Mouse (Mus musculus) kidney, embryonic 16.5 days (tissue): Measurements from ENCODE around the gene Fars2. TPM values are rescaled to one million over a fixed set of nuclear protein-coding genes. Genes with fewer than 3 reads are reported as not detected.

Experiments used
- ATAC-seq: fragments of 200-750 bp; cut with Nextera tagmentation; 2 replicates; pipeline ENCODE4 v1.8.0; 2017; ENCODE audit warnings: moderate TSS enrichment; ENCODE audit not compliant: low FRiP score, low TSS enrichment
- H3K27ac ChIP-seq: fragments of 300-500 bp; sonication (generic); 2 replicates; pipeline ENCODE4 v1.5.1; 2014; ENCODE audit warnings: low read length
- H3K27me3 ChIP-seq: fragments of 300-500 bp; sonication (generic); 2 replicates; pipeline ENCODE4 v1.6.1; 2014; ENCODE audit warnings: low read length, control low read depth, mixed read lengths; ENCODE audit not compliant: insufficient read depth
- H3K36me3 ChIP-seq: fragments of 300-500 bp; sonication (generic); 2 replicates; pipeline ENCODE4 v1.6.1; 2014; ENCODE audit warnings: low read length, control low read depth, mixed read lengths; ENCODE audit not compliant: insufficient read depth
- H3K4me1 ChIP-seq: fragments of 300-500 bp; sonication (generic); 2 replicates; pipeline ENCODE4 v1.6.1; 2014; ENCODE audit warnings: low read length, control low read depth, mixed read lengths; ENCODE audit not compliant: insufficient read depth
- H3K4me2 ChIP-seq: fragments of 300-500 bp; sonication (generic); replicated peaks from 2 replicates; pipeline ENCODE4 v1.6.1; 2014; ENCODE audit warnings: low read depth, low read length
- H3K4me3 ChIP-seq: fragments of 300-500 bp; sonication (generic); 2 replicates; pipeline ENCODE4 v1.5.1; 2014; ENCODE audit warnings: mild to moderate bottlenecking, low read length
- H3K9ac ChIP-seq: fragments of 300-500 bp; sonication (generic); replicated peaks from 2 replicates; pipeline ENCODE4 v1.6.1; 2014; ENCODE audit warnings: low read length
- H3K9me3 ChIP-seq: fragments of 300-500 bp; sonication (generic); 2 replicates; pipeline ENCODE4 v1.6.1; 2016; ENCODE audit warnings: low read length, control low read depth
- WGBS: fragments of 180-500 bp; shearing (Covaris S2); extraction: QIAGEN DNeasy Blood & Tissue Kit; methylation state at CpG from one replicate; pipeline ENCODE4 v1.1.7; 2014; 5-methylcytosine and 5-hydroxymethylcytosine counted together
- polyA plus RNA-seq: library from polyadenylated mRNA; unstranded; fragments of >200 nt; fragmentation: Nextera tagmentation; extraction: Ambion mirVana; gene quantifications from 2 replicates; pipeline ENCODE4 v1.2.1, GENCODE M21; 2015

Gene Fars2
- polyA plus RNA-seq, 1 experiment from 2014 or later, result 48.6 TPM

DNA sequence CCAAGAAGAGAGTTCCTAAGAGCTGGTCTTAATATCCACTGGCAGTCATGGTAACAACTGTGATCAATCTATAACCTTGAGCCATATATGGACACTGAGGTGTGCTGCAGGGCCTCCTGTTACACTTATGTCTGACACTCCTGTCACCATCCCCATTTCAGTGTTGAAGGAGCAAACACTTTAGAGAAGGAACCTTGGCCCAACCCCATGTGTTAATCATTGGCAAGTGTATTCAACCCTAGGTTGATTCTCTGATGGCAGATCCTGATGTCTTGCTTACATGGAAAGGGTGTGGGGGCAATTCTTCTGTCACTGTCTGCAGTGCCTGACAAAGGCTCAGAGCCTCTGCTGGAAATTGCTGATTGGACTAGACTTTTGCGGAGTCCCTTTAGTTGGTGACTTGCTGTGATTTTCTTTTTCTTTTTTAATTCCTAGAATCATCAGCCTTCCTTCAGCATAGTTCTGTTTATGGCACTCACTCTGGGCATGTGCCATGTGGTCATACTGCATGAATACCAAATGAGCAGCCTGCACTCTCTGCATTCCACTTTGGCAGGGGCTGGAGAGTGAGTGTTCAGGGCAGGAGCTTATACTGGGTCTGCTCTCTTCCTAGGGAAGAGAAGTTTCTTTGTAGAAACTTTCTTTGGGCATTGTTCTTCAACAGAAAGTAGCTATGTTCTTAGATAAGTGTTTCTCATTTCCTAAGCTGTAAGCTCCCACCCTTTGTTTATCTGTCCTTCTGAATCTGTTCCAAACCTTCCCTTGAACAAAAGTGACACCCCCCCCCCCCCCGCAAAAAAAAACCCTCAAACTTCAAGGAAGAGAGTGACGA lies 181.0 kb downstream of the Fars2 start:
- 65% methylated on average over 3 of the region's 3 CpGs for WGBS

DNA sequence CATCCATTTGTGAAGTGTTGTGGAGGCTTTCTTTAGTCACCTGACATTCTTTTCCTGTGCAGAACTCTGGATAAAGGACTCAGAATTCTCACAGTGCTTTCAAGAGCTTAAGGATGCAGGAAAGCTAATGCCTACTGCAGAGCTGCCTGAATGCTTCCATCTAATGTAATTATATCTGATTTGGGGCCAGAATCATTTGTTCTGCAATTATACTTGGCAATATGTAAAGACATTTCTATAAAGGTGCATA lies 181.5 kb downstream of the Fars2 start:
- Histone ChIP-seq H3K9ac (no peak overlapping the region), H3K4me1 (peaks cover 33% of the 10 kb centered on the region), H3K27ac (no peak overlapping the region), H3K4me2 (no peak overlapping the region), H3K9me3 (no peaks in the 10 kb centered on the region), H3K27me3 (no peaks in the 10 kb centered on the region), H3K4me3 (no peak overlapping the region), H3K36me3 (no peaks in the 10 kb centered on the region)
- no peak for ATAC-seq

More for the DNA sequence above, 181.0 kb downstream of the Fars2 start:
- no peak overlapping the region for H3K27ac ChIP-seq
- ATAC-seq, result 0 out of 2 replicates have a peak, but pooled peaks have one; percentile 60
- no peaks in the 10 kb centered on the region for H3K9me3 ChIP-seq
- no peaks in the 10 kb centered on the region for H3K27me3 ChIP-seq
- H3K4me1 ChIP-seq, result peaks cover 33% of the 10 kb centered on the region
- no peak overlapping the region for H3K9ac ChIP-seq
- H3K4me3 ChIP-seq, result no peak overlapping the region
- no peak overlapping the region for H3K4me2 ChIP-seq
- H3K36me3 ChIP-seq, result no peaks in the 10 kb centered on the region

DNA sequence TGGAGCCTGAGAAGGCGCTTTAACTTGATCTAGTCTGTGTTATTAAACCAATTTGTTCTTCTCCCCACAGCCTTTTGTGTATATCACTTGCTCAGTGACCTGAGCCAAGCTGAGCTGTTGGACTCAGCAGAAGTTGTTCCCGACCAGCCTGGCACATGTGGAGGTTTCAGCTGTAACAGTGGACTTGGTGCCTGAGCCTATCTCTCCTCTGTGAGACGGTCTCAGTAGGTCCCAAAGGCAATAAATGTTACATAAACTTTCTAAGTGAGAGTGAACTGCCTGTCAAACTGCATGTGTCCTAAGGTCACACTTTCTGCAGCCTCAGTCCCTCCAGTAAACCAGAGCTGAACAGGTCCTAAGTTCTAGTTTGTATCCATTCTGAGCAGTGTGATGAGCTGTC lies 185.6 kb downstream of the Fars2 start:
- no peaks in the 10 kb centered on the region for H3K27me3 ChIP-seq
- WGBS, result 69% methylated on average over 3 of the region's 3 CpGs

DNA sequence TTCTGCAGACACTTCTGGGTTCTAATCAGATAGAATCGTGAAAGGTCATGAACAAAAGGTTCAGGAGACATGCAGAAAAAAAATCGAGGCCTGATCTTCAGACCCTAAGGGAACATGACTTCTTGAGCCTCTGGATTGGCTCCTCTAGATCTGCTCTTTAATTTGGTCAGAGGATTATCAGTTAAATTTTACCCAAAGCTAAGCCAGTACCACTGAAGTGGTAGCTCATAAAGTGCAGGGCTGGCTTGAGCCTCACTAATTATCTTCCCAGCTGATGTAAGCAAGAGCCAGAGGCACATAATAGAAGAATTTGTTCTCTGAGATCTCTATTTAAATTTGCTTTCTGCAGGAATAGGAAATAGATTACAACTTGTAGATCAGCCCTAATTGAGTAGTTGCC lies 188.1 kb downstream of the Fars2 start:
- Histone ChIP-seq H3K4me3 (no peak overlapping the region), H3K36me3 (no peaks in the 10 kb centered on the region), H3K4me2 (no peak overlapping the region), H3K4me1 (no peaks in the 10 kb centered on the region), H3K9ac (no peak overlapping the region), H3K9me3 (no peaks in the 10 kb centered on the region), H3K27me3 (no peaks in the 10 kb centered on the region), H3K27ac (no peak overlapping the region)
- no peak for ATAC-seq
- WGBS, result 58% methylated on average over 2 of the region's 2 CpGs

More for the DNA sequence above, 185.6 kb downstream of the Fars2 start:
- Histone ChIP-seq H3K9me3 (no peaks in the 10 kb centered on the region), H3K36me3 (no peaks in the 10 kb centered on the region), H3K4me3 (no peak overlapping the region), H3K9ac (no peak overlapping the region), H3K27ac (no peak overlapping the region), H3K4me1 (peaks cover 8% of the 10 kb centered on the region; the same call in 1 of the 2 replicates), H3K4me2 (no peak overlapping the region)
- no peak for ATAC-seq

DNA sequence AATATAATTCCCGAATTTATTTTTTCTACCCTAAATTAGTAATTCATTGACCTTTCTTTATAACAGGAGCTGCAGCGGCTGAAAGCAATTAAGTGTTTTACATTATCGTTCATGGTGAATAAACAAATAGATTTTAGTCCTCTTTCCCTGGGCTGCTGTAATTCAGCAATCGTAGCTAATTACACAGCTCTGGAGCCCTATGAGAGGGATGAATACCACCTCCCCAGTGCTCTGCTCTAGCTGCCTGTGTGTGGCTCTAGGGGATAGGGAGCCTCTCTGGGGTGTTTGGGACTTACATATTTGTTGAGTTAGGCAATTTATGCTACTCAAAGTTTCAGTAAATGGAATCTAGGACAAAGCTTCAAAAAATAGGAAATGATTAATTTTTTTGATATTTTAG lies 190.2 kb downstream of the Fars2 start:
- Histone ChIP-seq H3K9ac (no peak overlapping the region), H3K4me3 (no peak overlapping the region), H3K4me2 (no peak overlapping the region), H3K9me3 (no peaks in the 10 kb centered on the region), H3K36me3 (no peaks in the 10 kb centered on the region), H3K27ac (no peak overlapping the region), H3K27me3 (no peaks in the 10 kb centered on the region), H3K4me1 (no peaks in the 10 kb centered on the region)
- no peak for ATAC-seq
- WGBS, result 84% methylated on average over 4 of the region's 4 CpGs

DNA sequence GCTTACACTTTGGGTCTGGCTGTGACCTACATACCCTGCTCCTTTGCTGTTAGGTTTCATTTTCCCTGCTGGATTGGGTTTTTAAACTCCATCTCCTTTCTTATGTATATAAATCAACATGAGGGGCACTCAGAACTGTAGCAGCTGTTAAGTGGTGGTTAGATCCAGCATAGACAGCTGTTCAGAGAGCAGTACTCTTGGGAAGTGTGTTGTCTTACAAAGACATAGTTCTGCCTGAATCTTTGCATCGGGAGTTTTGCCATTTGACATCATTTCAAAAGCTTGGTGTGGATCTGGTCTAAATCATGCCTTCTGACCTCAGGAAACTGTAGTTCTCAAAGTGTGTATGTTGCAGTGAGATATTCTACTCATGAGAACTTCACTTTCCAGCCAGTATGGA lies 191.9 kb downstream of the Fars2 start:
- no peak overlapping the region for H3K27ac ChIP-seq
- H3K9ac ChIP-seq, result no peak overlapping the region
- no peaks in the 10 kb centered on the region for H3K27me3 ChIP-seq
- no peak overlapping the region for H3K4me2 ChIP-seq
- H3K36me3 ChIP-seq, result no peaks in the 10 kb centered on the region
- H3K4me3 ChIP-seq, result no peak overlapping the region
- ATAC-seq, result no peak
- 66% methylated on average over 1 of the region's 1 CpGs for WGBS
- no peaks in the 10 kb centered on the region for H3K9me3 ChIP-seq
- H3K4me1 ChIP-seq, result no peaks in the 10 kb centered on the region

DNA sequence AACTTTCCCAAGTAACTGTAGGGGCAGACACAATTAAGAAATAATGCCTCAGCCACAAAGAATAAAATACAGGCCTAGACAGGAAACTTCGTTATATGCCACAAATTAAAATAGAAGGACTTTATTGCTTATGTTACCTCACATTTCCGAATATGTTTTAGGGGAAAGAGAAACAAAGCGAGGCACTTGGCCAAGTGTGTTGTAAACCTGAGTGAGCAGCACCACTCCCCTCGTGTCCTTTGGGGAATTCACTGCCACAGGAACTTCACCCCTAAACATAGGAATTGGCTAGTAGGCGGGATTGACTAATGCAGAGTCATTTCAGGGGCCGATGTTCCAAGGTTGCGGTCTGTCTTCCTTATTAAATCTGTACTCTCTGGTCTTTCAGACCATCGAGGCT lies 197.0 kb downstream of the Fars2 start:
- Histone ChIP-seq H3K9ac (no peak overlapping the region), H3K27me3 (no peaks in the 10 kb centered on the region), H3K36me3 (no peaks in the 10 kb centered on the region), H3K4me3 (no peak overlapping the region), H3K9me3 (no peaks in the 10 kb centered on the region), H3K4me2 (no peak overlapping the region), H3K27ac (no peak overlapping the region), H3K4me1 (no peaks in the 10 kb centered on the region)
- no peak for ATAC-seq
- 62% methylated on average over 8 of the region's 8 CpGs for WGBS

DNA sequence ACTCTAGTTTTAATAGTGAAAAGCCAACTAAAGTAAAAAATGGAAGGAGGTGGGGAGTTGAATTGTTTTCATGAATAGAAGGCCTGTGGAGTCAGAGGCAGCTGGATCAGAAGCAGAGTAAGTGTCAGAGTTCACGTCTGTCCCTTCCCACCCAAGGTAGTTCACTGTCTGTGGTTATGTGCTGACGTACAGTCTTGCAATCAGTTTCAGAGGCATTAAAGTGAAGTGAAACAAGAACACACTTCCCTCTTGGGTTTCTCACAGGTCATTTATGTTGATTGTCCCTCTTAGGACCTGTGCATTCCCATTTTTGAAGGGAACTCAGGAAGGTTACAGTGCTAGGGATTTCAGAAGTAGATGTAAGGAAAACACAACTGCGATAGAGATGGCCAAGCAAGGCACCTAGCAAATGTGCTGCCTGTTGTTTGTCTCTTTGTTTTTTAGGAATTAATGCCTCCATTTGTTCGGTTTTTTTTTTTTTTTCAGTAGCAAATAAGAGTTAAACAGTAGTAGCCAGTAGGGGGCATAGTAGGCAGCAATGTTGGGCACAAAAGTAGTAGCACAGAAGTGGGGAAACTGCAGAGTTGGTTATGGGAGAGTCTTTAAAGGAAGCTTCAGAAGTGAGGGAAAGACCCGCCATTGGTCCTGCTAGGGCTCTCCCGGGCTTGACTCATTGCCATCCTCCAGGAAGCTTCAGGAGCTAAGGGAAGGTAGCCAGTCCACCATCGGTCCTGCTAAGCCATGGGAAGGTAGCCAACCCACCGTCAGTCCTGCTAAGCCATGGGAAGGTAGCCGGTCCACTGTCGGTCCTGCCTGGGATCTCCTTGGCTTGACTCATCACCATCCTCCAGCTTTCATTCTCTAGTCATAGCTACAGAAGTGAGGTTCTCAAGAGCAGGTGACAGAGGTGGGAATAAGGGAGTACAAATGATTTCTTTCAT lies 197.9 kb downstream of the Fars2 start:
- 81% methylated on average over 10 of the region's 10 CpGs for WGBS
- Histone ChIP-seq H3K36me3 (no peaks in the 10 kb centered on the region), H3K4me1 (no peaks in the 10 kb centered on the region), H3K9ac (no peak overlapping the region), H3K27me3 (no peaks in the 10 kb centered on the region), H3K27ac (no peak overlapping the region), H3K9me3 (no peaks in the 10 kb centered on the region), H3K4me2 (no peak overlapping the region), H3K4me3 (no peak overlapping the region)
- ATAC-seq, result no peak

DNA sequence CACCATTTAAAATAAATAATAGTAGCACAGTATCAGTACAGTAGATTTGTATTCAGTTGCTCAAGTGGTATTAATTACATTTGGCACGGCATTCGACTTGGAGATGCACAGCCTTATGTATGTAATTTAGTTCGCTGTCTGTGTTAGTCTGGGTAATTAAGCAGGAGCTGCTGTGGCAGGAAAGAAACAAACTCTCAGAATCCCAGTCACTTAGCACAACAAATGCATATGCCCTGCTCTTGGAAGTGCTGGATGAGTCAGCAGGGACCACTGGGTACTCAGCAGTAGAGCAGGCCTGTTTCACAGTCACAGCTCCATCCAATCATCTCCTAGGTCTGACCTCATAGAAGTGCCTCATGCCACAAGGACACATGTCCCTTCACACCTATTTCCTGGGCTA lies 200.6 kb downstream of the Fars2 start:
- ATAC-seq, result no peak
- Histone ChIP-seq H3K4me2 (no peak overlapping the region), H3K27ac (no peak overlapping the region), H3K9ac (no peak overlapping the region), H3K4me1 (no peaks in the 10 kb centered on the region), H3K27me3 (no peaks in the 10 kb centered on the region), H3K36me3 (no peaks in the 10 kb centered on the region), H3K4me3 (no peak overlapping the region), H3K9me3 (no peaks in the 10 kb centered on the region)
- WGBS, result 85% methylated on average over 3 of the region's 3 CpGs

- no peak overlapping the region for H3K4me3 ChIP-seq
- H3K27me3 ChIP-seq, result no peaks in the 10 kb centered on the region
- H3K9me3 ChIP-seq, result no peaks in the 10 kb centered on the region
- no peak for ATAC-seq
- WGBS, result 94% methylated on average over 2 of the region's 2 CpGs
- H3K4me2 ChIP-seq, result no peak overlapping the region
- no peak overlapping the region for H3K9ac ChIP-seq
- H3K27ac ChIP-seq, result no peak overlapping the region
- no peaks in the 10 kb centered on the region for H3K36me3 ChIP-seq
- no peaks in the 10 kb centered on the region for H3K4me1 ChIP-seq
Observed at GRCm38 (mm10) chr13:36324624-36325023, 207.4 kb downstream of the Fars2 start.
